Mouse (Mus musculus) inflammation-experienced regulatory T-cells, adult 6 months (primary cell): ENCODE measurements at regions not wholly inside any gene's neighbourhood (a gene's known extent, or its start where the extent isn't known, plus 50 kb on each side); places are given as distances from the start of the nearest gene placed in this dataset.

Experiments used
- ATAC-seq: one replicate; pipeline ENCODE4 v1.8.0; 2017

DNA sequence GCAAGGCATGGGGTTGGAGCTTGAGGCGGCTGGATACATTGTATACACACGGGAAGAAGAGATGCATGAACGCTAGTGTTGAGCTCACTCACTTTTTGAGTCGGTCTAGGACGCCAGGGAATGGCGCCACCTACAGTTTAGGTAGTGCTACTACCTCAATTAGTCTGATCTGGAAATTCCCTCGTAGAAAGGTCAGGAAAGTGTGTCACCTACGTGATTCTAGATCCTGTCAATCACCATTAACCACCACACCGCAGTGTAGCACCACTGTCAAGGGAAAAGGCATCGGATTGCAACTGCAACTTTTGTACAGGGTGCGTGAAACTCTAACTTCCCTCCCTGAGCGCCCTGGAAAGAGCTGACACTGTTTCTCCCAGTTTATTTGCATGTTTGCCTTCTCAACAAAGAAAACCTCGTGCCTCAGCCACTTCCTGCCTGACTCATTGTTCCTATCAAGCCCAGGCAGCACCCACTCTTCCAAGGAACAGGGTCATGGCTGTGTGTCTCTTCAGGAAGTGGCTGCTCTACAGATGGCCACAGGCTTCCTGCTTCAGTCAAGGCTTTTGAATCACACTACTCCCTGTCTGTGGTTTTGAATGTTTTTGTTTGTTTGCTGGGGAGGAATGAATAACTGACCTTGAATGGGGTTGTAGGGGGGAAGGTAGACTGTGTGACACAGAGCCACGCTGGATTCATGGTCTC is 231.6 kb upstream of the Jmjd1c start:
- ATAC-seq, result peak; percentile 94

DNA sequence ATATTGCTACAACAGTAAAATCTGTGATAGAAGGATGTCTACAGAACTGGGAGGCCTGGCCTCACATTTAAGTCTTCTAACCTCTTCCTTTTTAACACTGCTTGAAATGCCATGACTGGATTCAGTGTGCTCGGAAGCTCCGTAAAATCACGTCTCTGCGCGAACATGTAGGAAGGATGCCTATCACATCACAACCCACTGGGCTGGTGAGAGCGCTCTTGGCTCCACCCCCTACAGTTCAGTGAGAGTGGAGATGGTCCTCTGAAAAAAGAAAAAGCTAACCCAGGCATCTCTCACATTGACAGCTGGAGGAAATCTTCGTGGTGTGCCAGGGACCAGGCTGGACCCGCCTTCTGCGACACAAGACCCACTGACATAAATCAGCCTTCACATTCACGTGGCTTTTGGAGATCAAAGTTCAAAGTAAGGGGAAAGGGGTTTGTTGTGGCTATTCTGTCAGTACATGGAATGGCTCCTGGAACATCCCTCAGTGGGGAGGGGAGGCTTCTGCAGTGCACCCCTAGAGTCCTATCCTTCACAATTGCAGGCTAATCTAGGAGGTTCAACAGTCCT is 230.8 kb upstream of the Jmjd1c start:
- peak; percentile 12 for ATAC-seq

DNA sequence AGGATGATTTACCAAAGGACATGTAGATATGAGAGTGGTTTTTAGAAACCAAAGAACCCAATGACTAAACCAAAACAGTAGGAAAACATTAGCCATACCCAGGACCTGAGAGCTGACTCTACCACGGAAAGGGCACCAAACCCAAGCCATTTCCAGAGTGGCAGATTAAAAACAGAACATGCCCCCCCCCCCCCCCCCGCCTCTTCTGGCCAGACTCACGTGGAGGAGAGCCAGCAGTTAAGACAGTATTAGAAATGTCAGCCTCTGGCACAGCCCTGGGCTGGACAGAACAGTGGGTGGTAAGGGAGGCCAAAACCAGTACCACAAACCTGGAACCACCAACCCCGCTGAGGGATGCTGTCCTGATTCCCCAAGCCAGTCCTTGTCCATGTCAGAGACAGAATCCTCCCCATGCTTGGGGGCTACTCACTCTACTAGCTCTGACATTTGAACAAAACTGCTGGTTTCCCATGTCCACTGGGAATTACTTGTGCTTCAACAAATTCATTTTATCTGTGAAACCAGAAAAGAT is 224.7 kb upstream of the Jmjd1c start:
- ATAC-seq, result no peak

GRCm38 (mm10) chr10:66871673-66872072 is 224.3 kb upstream of the Jmjd1c start:
- no peak for ATAC-seq

DNA sequence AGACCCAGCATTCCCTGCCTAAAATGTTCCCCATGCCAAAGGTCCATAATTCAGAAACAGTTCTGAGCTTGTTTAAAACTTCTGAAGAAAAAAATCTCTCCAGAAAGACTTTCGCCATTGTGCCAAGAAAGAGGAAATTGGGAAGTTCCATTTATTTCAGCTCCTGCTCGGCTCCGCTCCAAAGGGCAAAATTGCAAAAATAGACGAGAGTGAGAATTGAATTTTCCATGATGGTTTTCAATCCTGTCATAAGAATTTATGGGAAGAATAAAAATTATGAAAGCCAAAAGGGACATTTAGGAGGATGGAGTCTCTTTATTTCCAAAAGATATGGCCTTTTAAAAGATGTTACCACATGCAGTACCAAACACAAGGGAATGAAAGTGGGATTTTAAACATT is 222.5 kb upstream of the Jmjd1c start:
- no peak for ATAC-seq

- no peak for ATAC-seq
These were observed 216.9 kb upstream of the Jmjd1c start for GRCm38 (mm10) chr10:66879071-66879470.

- no peak for ATAC-seq
These were observed 213.1 kb upstream of the Jmjd1c start for GRCm38 (mm10) chr10:66882825-66883224.

- ATAC-seq, result no peak
These were observed 210.3 kb upstream of the Jmjd1c start for GRCm38 (mm10) chr10:66885575-66885974.

- ATAC-seq, result no peak
These were observed 206.0 kb upstream of the Jmjd1c start for GRCm38 (mm10) chr10:66889786-66890555.

DNA sequence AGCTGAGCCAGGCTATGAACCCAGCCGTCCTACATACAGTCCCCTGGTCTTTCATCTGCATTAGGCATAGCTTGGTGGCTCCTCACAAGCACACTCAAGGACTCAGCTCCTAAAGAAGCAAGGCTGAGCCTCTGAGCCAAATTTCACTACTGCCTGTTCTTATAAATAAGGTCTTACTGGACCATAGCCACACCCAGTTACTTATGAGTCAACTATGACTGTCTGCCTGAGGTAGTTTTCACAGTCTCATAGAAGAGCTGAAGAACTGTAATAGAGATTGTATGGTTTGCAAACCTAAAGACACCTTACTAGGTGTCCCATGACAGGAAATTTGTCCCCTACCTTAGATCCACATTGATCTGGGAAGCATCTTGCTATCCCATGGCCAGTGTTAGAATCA is 204.1 kb upstream of the Jmjd1c start:
- ATAC-seq, result no peak

- no peak for ATAC-seq
These were observed 202.1 kb upstream of the Jmjd1c start for GRCm38 (mm10) chr10:66893836-66894235.

GRCm38 (mm10) chr10:66896698-66897622 is 199.0 kb upstream of the Jmjd1c start:
- ATAC-seq, result no peak

GRCm38 (mm10) chr10:66899724-66900123 is 196.2 kb upstream of the Jmjd1c start:
- ATAC-seq, result no peak

GRCm38 (mm10) chr10:66900781-66901180 is 195.1 kb upstream of the Jmjd1c start:
- ATAC-seq, result no peak

GRCm38 (mm10) chr10:66901873-66902272 is 194.1 kb upstream of the Jmjd1c start:
- ATAC-seq, result no peak

DNA sequence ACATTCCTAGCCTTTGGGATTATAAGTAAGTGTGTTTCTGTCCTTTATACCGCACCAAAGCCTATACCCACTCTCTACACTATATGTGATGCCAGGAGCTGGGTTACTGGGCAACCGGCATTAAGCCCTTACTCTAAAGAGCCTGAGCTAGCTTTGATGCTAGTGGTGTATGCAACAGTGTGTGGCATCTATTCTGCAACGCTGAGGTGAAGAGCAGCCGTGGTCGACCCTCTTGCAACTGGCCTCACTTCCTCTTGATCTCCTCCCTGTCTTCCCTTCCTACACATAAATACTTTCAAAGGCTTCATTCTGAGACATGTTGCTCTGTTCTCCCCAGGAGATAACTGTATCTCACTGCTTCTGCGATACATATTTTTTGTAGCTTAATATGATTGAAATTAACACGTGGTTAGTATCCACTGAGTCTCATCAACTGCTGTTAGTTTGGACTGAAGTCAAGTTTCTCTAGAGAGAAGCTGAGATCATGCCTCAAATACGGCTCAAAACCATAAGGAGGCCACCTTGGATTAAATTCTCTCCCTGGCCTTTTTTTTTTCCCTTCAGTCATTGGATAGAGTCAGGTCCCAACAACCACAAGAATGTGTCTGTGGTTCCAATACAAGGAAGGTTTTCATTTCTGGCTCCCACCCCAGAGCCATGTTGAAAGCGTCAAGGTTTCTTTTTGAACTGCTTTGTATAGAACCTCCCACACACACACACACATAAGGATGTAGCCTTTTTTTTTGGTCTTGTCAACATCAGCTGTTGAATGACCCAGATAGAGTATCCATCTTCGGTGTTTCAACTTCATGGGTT is 191.2 kb upstream of the Jmjd1c start:
- no peak for ATAC-seq

- ATAC-seq, result no peak
These were observed 188.1 kb upstream of the Jmjd1c start for GRCm38 (mm10) chr10:66907842-66908241.

DNA sequence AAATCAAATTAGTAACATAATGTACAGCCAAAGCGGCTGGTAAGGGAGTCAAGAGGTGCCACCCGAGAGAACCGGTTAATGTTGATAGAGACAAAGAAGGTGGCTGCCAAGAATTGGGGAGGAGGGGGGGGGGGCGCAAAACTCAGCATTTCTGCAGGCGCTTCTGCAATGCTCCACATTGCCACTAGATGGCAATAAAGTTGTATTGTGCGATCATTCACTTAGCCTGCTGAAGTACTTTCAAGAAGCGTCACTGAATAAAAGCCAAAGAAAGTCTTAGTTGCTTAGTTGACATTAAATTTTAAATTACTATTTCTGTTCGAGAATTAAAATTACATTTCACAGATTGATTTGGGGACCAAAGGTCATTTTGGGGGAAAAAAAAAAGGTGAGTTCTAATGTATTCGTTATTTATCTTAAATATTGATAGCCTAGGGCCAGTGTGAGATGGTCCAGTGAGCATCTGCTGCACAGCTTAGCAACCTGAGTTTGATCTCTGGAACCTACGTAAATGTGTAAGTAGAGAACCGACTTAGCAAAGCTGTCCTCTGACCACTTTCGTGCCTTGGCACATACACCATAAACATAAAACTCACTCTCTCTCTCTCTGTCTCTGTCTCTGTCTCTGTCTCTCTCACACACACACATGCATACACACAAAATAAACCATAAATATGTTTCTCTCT is 186.6 kb upstream of the Jmjd1c start:
- peak; percentile 89 for ATAC-seq

DNA sequence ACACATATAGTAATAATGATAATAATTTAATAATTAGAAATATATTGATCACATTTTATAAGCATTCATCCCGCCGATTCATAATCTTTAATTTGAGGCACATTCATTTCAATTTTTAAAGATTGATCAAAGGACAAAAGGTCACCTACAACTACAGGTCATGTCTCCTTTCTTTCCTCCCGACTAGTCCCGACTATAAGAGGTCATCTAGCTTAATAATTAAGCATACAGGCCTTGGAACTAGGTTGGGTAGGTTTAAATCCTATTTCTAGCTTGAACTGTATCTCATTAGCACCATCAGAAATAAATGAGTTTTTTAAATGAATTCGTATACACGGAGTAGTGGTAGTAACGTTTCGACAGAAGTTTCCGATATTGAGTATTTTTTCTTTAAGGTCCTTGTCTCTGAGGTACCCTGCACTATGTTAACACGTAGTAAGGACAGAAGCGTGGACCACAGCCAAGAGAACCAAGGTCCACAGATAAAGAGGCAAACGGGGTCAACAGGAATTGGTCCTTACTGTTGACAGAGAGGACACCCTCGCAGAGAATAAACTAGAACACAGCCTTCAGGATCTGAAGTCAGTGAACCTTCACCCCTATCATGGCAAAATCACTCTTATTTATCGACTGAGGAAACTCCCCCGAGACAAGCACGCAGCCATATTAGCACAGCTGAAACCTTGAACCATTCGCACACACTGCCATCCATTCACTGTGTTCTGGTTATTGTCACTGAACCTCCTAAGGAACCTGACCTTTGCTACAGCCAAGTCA is 185.8 kb upstream of the Jmjd1c start:
- no peak for ATAC-seq

DNA sequence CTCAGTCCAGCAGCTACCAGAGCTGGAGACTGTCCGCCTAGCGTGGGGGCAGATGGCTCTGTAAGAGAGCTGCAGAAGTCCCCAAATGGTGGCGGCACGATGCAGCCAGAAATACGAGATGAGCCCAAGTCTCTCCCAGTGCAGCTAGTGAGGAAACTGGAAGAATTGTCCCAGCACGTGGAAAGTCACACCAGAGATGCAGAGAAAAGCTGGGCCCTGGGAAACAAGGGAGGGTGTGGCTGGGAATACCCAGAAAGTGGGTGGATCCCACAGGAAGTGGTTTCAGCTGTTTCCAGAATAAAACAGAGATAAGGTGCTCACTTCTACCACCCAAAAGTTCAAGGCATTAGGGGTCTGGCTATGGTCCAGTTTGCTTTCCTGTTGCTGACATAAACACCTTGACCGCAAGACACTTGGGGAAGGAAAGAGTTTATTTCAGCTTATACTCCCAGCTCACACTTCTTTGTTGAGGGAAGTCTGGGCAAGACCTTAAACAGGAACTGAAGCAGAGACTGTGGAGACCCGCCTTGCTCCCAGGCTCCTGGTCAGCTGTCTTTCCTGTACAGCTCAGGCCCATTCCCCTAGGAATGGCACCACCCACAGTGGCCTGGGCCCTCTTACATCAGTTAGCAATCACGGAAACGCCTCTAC is 184.5 kb upstream of the Jmjd1c start:
- no peak for ATAC-seq
